Mouse (Mus musculus) kidney, postnatal 36 days (tissue): ENCODE results near the gene Art1.
A peak's percentile ranks its signal among the peaks of the same experiment; 100 is the strongest.

ENCODE experiments used
- DNase-seq, 2 experiments: peaks; one replicate each; pipeline ENCODE4 v3.0.0; 2021 to 2022; ENCODE audit warnings: mixed read lengths in 2 of 2

Gene Art1

DNA sequence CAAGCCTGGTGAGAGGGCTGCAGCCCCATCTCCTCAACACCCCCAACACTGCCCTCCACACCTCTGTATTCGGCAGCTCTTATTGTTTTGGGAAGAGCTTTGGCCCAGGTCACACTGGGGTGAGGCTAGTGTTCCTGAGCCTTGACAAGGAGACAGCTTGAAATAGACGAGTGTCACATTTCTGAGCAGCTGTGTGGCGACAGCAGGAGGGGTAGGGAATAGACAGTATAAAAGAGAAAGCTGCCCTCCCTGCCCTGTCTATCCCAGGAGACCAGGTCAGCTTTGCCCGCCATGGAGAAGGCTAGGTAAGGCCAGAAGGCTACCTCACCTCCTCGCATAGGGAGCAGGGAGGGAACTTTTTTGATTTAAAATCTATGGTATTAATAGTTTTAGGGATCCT lies at the start of gene Art1:
Art1 (plus strand) TSS at position 257 of the 400 bp plus-strand sequence.
- DNase-seq: no peak

DNA sequence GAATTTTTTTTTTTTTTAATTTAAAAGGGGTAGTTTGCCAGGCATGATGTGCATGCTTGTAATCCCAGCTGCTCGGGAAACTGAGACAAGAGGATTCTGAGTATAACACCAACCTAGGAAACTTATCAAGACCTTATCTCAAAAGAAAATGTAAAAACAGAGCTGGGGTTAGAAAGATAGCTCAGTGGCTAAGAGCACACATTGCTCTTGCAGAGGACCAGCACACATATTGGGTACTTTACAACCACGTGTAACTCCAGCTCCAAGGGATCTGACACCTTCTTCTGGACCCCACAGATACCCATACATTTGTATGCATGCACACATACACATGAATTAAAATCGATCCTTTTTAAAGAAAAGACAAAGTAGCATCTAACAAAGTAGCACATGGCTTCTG lies 40.2 kb upstream of the Art1 start:
- DNase-seq: no peak

DNA sequence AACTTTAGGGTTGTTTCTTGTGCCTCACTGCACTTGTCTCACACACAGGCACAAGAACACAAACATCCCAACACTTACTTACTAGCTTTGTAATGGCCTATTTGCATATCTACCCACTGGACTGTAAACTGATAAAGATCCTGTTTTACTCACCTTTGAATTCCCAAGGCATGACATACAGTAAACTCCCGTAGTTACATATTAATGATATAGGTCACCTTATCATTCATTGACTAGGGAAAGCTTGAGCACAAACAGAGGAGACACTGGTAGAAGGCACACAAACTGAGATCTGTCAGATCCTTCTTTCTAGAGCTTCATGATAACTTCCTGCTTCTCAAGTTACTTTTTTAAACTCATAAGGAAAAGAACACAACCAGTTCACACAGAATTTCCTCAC lies 39.3 kb upstream of the Art1 start:
- no peak for DNase-seq

DNA sequence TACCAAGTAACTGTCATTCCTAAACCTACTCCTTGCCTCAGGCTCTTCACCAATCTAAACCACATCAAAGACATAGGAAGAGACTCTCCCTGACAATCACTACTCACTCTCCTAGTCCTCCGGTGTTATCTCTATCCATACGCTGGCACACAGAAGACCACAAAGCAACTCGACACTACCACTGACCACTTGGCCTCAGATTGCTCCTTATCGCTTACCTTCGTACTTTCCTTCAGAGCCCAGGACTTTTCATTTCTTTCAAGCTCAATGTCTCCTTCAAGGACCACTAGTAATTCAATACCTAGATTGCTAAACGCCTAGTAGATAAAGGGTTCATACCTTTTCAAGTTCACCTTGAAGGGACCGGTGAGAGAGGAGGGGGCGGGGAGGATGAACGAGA lies 37.7 kb upstream of the Art1 start:
- DNase-seq: no peak

DNA sequence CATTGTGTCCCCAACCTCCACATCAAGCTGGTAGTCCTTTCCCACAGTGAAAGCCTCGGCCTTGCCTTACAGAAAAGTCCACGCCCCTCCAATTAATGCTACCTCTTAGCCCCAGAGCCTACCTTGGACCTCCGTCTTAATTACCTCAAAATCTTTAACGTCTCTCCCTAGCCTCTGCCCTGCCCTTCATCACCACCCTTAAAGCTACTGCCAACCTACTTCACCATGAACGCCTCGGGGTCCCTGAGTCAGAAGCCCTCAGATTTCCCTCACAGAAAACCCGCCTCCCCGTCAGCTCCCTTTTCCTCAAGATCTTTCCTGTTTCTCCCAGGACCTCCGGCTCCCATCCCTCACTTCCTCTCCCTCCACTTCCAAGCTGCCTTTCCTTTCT lies 36.9 kb upstream of the Art1 start:
- no peak for DNase-seq

DNA sequence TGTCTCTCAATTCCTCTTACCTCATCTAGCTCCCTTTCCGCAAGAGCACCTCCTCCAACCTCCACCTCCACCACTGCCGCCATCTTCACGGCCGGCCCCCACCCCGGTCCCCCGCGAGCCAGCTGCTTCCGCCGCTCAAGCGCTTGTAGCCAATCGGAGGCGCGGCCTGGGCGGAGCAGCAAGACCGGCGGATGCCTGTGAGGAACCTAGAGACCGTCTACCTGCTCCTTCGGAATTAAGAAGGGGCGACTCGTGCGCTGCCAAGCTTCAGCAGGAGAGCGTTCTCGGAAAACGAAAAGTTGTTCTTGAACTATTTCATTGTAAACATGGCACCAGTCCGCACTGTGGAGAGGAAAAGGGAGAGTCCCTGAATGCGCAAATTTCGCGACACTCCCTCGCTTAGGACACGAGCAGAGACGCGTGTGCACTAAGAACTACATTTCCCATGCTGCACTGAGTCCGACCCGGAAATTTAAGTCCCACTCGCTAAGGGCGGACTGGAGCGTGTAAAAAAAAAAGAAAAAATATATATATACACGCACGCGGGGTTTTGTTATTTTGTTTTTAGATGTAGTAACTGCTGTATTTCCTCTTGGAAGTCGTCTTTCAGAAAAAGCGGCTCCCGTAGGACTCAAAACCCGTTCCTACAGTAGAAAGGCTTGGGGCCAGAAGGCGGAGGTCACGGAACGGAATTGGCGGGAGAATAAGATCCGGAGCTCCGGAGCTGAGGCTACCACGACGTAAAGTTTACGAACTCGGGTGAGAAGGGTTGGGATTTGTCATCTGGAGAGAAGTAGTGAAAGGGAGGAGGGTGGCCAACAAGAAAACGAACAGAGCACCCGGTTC lies 36.3 kb upstream of the Art1 start, which contains the start of the genes Rnf121, Xndc1 and Xntrpc:
Rnf121 (minus strand) TSS at position 424 of the 846 bp plus-strand sequence.
Xndc1 (plus strand) TSS at position 466 of the 846 bp plus-strand sequence.
Xntrpc (plus strand) TSS at position 668 of the 846 bp plus-strand sequence.
- DNase-seq: peak; percentile 94 to 96

DNA sequence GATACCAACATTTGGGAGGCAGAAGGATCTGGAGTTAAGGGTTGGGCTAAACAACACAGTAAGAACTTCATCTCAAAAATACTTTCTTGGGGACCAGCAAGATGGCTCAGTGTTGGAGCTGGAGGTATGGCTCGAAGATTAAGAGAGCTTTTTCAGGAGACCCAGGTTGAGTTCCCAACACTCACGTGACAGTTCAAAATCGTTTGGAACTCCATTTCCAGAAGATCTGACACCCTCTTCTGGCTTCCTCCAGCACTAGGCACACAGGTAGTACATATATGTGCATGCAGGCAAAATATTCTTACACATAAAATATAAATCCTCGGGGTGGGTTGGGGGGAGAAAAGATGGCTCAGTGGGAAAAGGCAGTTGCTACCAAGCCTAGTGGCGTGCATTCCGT lies 35.2 kb upstream of the Art1 start:
- DNase-seq: no peak

DNA sequence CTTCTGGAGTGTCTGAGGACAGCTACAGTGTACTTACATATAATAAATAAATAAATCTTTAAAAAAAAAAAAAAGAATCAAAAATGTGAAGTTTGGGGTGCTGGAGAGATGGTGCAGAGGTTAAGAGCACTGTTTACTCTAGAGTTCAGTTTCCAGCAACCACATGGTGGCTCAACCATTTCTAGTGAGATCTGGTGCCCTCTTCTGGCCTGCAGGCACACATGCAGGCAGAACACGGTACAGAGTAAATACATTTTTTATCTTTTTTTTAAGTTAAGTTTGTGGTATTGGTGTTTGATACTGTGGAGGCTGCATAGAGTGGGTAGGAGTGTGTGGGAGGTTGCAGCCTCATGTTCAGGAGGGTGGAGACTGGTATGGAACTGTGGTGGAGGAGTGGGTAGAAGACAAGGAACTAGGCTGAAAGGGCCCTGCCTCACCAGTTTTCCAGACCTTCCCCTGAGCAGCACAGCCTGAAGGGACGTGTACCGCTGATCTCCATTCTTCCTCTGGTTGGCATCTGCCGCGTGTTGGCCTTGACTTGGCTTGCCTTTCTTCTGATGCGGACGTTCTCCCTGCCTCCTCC lies 24.7 kb upstream of the Art1 start:
- DNase-seq: peak in 1 of 2 experiments; percentile 48

DNA sequence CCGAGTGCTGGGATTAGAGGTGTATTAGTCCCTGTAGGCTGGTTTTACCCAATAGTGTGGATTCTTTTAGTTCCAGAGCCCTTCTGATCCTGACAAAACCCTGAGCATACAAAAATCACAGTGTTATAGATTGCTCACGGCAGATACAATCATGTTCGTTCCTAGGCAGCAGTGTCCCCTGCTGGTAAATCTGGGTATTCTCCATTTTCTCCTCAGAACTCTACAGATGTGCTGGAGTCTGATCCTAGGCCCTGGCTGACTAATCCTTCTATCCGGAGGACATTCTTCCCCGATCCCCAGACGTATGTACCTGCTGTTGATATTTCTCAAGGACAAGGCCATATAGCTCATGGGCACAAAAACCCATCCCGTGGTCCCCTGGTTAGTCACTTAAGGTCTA lies 23.0 kb upstream of the Art1 start:
- peak; percentile 35 to 58 for DNase-seq

DNA sequence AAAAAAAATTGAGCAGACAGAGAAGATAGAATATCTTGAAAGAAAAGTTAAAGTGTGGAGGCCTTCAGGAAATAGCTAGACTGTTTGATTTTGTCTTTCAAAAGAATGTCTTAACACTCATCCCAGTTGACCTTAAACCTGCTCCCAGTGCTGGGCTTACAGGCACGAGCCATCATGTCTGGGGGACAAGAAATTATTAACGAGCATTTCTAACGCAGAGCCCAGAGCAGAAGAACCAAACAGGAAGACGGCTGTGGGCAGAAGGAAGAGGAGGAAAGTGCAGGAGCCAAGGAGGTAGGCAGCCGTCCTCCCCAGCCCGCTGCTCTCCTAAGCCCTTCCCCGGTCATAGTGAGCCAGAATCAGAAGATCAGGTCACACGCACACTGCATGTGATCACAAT lies 21.2 kb upstream of the Art1 start:
- peak; percentile 22 to 32 for DNase-seq

DNA sequence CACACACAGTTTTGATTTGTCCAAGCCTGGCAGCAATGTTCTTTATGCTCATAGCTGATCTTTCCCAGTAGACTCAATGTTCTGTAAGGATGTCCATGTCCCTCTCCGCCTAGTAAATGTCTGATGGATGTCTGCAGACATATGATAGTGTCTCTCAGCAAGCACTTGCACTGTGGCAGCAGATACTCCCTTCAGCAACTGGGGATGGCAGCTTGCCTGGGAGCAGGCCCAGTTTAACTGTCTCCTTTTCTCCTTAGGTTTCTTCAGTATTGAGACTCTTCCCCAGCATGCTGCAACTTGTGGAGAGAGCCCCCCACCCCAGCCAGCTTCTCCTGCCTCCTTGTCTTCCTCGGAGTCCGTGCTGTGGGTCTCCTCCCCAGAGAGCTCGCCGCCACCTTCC lies 19.8 kb upstream of the Art1 start:
- DNase-seq: no peak

DNA sequence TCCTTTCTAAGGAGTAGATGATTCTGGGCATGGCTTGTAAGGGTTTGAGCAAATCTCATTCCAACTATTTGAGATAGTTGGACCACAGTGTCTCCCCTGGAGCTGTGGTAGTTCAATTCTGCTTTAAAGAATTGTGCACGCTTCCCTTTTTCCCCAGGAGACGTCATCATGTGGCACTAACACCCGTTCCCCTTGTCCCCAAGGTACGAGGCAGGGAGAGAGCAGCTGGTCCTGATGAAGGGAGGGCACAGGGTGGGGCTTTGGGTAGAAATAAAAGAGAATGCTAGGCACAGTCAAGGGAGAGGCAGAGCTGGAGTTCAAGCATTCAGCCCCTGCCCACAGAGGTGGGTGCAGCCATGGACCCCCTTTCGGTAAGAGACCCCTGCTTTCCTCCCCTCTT lies 18.7 kb upstream of the Art1 start, which contains the start of gene Trpc2:
Trpc2 (plus strand) TSS at position 301 of the 400 bp plus-strand sequence.
- DNase-seq: no peak

DNA sequence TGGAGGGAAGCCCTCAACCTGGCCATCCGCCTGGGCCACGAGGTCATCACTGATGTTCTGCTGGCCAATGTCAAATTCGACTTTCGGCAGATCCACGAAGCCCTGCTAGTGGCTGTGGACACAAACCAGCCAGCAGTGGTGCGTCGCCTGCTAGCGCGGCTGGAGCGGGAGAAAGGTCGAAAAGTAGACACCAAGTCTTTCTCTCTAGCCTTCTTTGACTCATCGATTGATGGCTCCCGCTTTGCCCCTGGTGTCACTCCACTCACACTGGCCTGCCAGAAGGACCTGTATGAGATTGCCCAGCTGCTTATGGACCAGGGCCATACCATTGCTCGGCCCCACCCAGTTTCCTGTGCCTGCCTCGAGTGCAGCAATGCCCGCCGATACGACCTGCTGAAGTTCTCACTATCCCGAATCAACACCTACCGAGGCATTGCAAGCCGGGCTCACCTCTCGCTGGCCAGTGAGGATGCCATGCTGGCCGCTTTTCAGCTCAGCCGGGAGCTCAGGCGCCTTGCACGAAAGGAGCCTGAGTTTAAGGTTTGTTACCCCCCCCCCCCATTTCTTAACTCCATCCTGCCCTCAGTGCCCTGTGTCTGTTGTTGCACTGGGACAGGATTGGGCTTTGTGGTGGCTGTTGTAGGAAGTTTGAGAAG lies 17.4 kb upstream of the Art1 start:
- no peak for DNase-seq

DNA sequence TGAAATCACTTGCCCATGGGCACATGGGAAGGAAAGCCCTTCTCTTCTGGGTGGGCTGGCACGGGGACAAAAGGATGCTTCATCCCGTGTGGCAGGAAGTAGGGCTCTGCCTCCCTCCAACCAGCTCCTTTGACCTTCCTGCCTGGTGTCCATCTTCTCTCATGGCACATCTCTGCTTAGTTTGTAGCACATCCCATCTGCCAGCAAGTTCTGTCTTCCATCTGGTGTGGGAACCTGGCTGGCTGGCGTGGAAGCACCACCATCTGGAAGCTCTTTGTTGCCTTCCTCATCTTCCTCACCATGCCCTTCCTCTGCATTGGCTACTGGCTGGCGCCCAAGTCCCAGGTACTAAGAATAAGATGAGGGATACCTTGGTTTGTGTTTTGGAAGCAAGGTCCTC lies 14.2 kb upstream of the Art1 start:
- DNase-seq: no peak

DNA sequence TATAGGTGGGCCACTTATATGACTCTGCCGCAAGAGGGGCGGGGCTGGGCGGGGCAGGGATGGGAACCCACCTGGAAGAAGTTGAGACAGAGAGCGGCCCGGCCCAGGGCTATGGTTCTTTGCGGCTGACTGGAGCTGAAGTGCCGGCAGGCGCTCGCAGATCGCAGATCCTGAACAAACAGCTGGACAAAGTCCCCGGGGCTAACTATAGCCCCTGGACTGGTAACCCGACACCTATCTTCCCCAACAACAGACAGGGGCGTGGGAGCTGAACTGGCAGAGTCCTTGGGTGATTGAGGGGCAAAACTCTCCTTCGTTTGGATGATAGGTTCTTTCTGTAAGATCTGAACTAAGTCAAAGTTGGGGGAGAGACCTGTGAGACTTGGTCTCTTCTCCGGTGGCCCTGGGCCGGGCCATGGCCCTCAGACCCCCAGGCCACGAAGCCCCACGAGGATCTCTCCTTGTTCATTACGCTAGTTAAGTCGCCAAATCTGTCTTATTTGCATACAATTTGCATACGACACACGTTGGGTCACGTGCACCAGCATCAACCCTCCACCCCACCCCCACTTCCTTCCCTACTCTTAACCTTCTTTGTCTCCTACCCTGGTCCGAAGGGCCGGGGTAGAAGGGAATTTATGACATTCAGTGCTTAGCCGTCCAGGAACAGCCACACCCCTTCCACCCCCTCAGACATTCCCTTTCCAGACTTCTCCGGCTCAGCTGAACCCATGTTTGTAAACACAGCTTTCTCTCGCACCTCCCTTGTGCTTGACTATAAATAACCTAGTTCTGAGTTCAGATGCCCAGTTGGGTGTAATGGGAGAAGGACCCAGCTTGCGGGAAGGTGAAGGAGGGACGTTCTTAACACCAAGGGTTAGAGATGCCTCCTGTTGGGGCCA lies 1.5 kb upstream of the Art1 start:
- peak; percentile 43 to 49 for DNase-seq

DNA sequence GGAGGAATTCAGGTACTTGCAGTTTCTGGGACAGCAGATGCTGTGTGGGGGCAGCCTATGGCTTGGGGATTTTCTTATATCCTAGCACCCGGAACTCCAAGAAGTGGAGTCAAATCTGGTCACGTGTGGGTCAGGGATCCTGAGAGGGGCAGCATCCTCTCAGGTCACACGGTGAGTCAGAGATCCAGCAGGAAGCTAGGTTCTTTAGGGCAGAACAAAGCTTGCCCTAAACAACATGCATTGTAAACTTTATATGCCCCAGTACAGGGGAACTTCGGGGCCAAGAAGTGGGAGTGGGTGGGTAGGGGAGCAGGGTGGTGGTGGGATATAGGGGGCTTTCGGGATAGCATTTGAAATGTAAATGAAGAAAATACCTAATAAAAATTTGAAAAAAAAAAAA lies 675 bp upstream of the Art1 start:
- no peak for DNase-seq

DNA sequence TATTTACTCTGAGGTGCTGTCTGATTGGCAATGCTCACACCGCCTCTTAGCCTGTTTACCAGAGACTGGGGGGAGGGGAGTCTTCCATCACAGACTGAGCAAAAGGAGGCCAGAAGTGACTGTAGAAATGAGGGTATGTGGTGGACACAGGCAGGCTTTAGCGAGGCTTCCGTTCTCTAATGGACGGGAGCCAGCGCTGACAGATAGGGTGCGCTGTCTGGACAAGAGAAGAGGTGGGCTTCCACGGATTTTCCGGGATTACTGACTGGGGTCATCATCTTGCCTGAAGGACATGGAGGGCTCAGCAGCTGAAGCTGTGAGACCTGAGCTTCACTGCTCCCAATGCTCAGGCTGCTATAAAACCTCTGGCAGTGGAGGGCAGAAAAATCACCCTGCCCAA lies 698 bp downstream of the Art1 start:
- DNase-seq: no peak

DNA sequence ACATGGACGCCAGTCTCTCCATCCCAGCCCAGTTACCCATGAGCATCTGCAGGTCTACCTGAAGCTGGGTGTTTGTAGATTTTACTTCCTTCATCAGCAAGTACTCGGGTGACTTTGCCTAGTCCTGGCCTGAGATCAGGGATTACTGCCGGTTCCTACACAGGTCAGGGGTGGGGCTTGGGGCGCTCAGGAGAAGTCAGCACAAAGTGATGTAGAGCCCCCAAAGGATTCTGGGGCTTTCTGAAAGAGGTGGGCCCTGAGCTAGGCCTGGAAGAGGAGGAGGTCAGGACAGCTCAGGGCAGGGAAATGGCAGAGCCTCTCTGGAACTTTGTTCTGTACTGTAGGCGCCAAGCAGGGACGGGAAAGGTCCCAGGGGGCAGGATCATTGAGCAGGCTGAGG lies 1.2 kb downstream of the Art1 start:
- peak; percentile 30 to 42 for DNase-seq

DNA sequence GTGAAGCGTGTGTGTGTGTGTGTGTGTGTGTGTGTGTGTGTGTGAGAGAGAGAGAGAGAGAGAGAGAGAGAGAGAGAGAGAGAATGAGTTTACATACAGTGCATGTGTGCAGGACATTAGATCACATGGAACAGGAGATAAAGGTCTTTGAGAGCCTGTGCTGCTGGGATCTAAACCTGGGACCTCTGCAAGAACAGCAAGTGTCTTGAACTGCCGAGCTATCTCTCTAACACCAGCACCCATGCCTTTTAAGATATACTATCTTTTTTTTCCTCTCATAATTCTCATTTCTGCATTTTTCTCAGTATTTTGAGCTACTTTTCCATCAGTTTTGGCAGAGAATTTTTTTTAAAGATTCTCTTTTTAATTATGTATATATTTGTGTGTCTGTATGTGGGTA lies 2.0 kb downstream of the Art1 start:
- DNase-seq: no peak

DNA sequence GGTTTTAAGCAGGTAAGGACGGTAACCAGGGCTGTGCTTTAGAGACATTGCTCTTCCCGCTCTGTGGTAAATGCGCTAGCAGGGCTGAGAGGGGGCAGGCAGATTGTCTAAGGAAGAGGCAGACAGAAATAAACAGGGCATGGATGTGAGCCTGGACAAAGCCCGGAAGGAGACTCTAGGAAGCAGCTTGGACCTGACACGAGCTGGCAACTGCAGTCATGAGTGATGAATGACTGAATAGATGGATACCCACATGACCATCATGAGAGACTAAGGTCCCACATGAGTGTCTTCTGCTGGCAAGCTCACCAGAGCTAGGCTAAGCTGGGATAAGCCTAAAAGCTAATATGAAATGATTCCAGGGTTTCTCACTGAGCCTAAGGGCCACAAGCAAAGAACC lies 2.6 kb downstream of the Art1 start:
- DNase-seq: no peak

DNA sequence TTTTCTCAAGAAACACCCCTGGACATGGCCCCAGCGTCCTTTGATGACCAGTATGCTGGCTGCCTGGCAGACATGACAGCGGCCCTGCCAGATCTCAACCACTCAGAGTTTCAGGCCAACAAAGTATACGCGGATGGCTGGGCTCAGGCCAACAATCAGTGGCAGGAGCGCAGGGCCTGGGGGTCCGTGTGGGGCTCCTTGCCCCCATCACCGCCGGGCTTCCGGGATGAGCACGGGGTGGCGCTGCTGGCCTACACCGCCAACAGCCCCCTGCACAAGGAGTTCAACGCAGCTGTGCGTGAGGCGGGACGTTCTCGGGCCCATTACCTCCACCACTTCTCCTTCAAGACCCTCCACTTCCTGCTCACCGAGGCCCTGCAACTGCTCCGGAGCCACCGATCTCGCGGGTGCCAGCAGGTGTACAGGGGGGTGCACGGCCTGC lies 5.2 kb downstream of the Art1 start:
- DNase-seq: no peak

DNA sequence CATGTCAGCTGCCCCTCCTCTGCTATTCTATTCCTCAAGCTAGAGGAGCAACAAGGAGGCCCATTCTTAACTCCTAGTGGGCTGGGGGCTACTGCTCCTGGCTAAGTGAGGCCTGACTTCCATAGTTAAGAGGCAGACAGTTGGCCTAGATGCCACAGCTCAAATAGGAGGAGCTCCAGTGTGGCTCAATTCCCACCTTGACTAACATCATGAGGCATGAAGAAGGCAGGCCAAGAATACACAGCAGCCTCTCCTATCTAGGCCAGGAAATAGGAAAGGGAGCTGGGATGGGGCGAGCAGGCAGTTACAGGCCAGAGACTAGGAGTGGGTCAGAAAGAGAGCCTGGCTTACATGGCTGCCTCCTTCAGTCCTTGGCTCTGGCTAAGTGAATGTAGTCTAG lies 6.7 kb downstream of the Art1 start:
- no peak for DNase-seq

DNA sequence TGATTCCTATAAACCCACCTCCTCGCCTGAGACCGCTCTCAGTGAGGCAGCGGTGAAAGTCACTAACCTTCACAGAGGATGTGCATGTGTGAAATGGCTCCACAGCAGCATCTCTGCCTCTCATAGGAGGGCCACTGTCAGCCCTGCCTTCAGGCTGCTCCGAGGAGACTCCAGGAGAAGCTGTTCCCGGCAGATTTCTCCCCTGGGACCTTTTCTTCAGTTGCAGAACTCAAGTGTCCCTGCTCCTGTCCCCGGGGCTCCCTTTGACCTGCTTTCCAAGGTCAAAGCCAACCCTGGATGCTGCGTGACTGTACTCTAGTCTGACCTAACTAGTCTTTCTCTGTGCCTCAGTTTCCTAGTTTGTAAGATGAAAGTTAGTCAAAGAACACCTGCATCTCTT lies 7.6 kb downstream of the Art1 start, which contains the start of gene Art5:
Art5 (minus strand) TSS at position 319 of the 400 bp plus-strand sequence.
- no peak for DNase-seq
